Mouse (Mus musculus): ENCODE data around the gene Hps5. TPM values are rescaled to one million over a fixed set of nuclear protein-coding genes. Genes with fewer than 3 reads are reported as not detected.
A peak's percentile ranks its signal among the peaks of the same experiment; 100 is the strongest.

Hps5 gene
- total RNA-seq, 1 experiment from 2014 or later: 42.5 TPM

- no peak for ATAC-seq (replicated peaks in 1 of 2; ENCODE audit: insufficient read depth in 1 of 2, low FRiP score in 2 of 2, low TSS enrichment in 1 of 2, low read depth in 1 of 2, poor library complexity in 2 of 2, severe bottlenecking in 2 of 2)
Measured at GRCm38 (mm10) chr7:46715600-46715999, 80.3 kb downstream of the Hps5 start, which contains the start of gene Saa3. Gene Saa3, minus strand, starts transcription at chr7:46715700.

GRCm38 (mm10) chr7:46714518-46714917 is 81.3 kb downstream of the Hps5 start:
- ATAC-seq (replicated peaks in 1 of 2; ENCODE audit: insufficient read depth in 1 of 2, low FRiP score in 2 of 2, low TSS enrichment in 1 of 2, low read depth in 1 of 2, poor library complexity in 2 of 2, severe bottlenecking in 2 of 2): 0 out of 4 replicates have a peak, but pooled peaks have one; percentile 33 to 41

GRCm38 (mm10) chr7:46712250-46712649 is 83.6 kb downstream of the Hps5 start:
- peak; percentile 70 to 79 for ATAC-seq (replicated peaks in 1 of 2; ENCODE audit: insufficient read depth in 1 of 2, low FRiP score in 2 of 2, low TSS enrichment in 1 of 2, low read depth in 1 of 2, poor library complexity in 2 of 2, severe bottlenecking in 2 of 2)

Other genes starting within 250 kb of the Hps5 start
- gene Sergef, start 156.3 kb downstream of the Hps5 start, total RNA-seq (2017): 6.6 and 13.7 TPM in 2 replicates
- not detected in 2 replicates for gene Tph1, start 123.5 kb downstream of the Hps5 start, total RNA-seq (2017)
- gene Saal1, start 85.4 kb downstream of the Hps5 start, total RNA-seq (2017): 15.9 and 21.5 TPM in 2 replicates
- not detected in 2 replicates for gene Saa3, start 80.4 kb downstream of the Hps5 start, total RNA-seq (2017)
- not detected in 2 replicates for gene Saa4, start 63.5 kb downstream of the Hps5 start, total RNA-seq (2017)
- not detected in 2 replicates for gene Saa1, start 53.1 kb downstream of the Hps5 start, total RNA-seq (2017)
- not detected in 2 replicates for gene Saa2, start 44.3 kb downstream of the Hps5 start, total RNA-seq (2017)
- 77.6 and 92.8 TPM in 2 replicates for gene Gtf2h1, start within 50 bp of the Hps5 start, total RNA-seq (2017)
- 290 and 314 TPM in 2 replicates for gene Ldha, start 45.4 kb upstream of the Hps5 start, total RNA-seq (2017)
- 4.6 TPM in 1 of 2 replicates, not detected in the other for gene Ldhc, start 65.1 kb upstream of the Hps5 start, total RNA-seq (2017)
- 61.9 and 66.0 TPM in 2 replicates for gene Tsg101, start 123.9 kb upstream of the Hps5 start, total RNA-seq (2017)
- 20.8 and 22.5 TPM in 2 replicates for gene Uevld, start 162.5 kb upstream of the Hps5 start, total RNA-seq (2017)
- not detected in 2 replicates for gene Gm9999, start 187.5 kb upstream of the Hps5 start, total RNA-seq (2017)
- gene Spty2d1, start 212.3 kb upstream of the Hps5 start, total RNA-seq (2017): 42.0 and 43.9 TPM in 2 replicates